Mouse (Mus musculus) left cerebral cortex, adult 2 months (tissue): Measurements from ENCODE around the gene Strip2. TPM values are rescaled to one million over a fixed set of nuclear protein-coding genes. Genes with fewer than 3 reads are reported as not detected.

Source experiments
- DNase-seq, 2 experiments: peaks; one replicate each; pipeline ENCODE4 v3.0.0; 2021 to 2022; ENCODE audit warnings: low spot score in 2 of 2, mixed read lengths in 1 of 2; ENCODE audit errors: extremely low spot score in 1 of 2
- H3K27ac ChIP-seq: fragments of 200-600 bp; 2 replicates; pipeline ENCODE4 v1.8.1; 2022
- H3K4me3 ChIP-seq: fragments of 200-600 bp; 2 replicates; pipeline ENCODE4 v1.8.1; 2022
- CTCF ChIP-seq: fragments of 200-600 bp; IDR thresholded peaks from 2 replicates; pipeline ENCODE4 v1.8.1; 2022; ENCODE audit warnings: antibody characterized with exemption, mild to moderate bottlenecking, moderate library complexity
- intact Hi-C: fragments of 180-260 bp; cut with DNase I; formaldehyde crosslinking; loops from one replicate; pipeline ENCODE4 v1.15.1; 2025
- long read RNA-seq, 2 experiments: library from polyadenylated mRNA; stranded (forward); transcript quantifications; one replicate each; pipeline ENCODE4 v2.0.0; 2021; ENCODE audit warnings: borderline mapping rate in 2 of 2
- total RNA-seq, 2 experiments: library from RNA; stranded (reverse); gene quantifications; 2 replicates each; pipeline ENCODE4 v1.2.3; 2021

Strip2 gene
- 10 to 100 TPM; 17.0 to 24.1 TPM for total RNA-seq
- long read RNA-seq, experiment 1, full-length matches to known transcripts, result 4 of 13 reads
- long read RNA-seq, experiment 1, partial matches to known transcripts, result 7 of 13 reads
- long read RNA-seq, experiment 1, other reads (novel, unspliced or antisense), result 2 of 13 reads
- long read RNA-seq, experiment 2, full-length matches to known transcripts, result 8 of 10 reads
- long read RNA-seq, experiment 2, partial matches to known transcripts, result 1 of 10 reads
- long read RNA-seq, experiment 2, other reads (novel, unspliced or antisense), result 1 of 10 reads

GRCm38 (mm10) chr6:29916530-29917382 lies at the start of gene Strip2:
Gene Strip2, plus strand, starts transcription at chr6:29917012.
- peak within 1 kb of the TSS; percentile 90 for H3K4me3 ChIP-seq
- no peak for TF ChIP-seq CTCF
- DNase-seq, result peak; percentile 91
- no peak within 1 kb of the TSS for H3K27ac ChIP-seq
- intact Hi-C loops, result loop anchor here (5.0 kb wide), 2 partner anchors 131 to 166 kb away; partner anchors contain the start of gene Nrf1

- TF ChIP-seq CTCF, result no peak
- H3K4me3 ChIP-seq, result no peak overlapping the region
- DNase-seq, result no peak
- intact Hi-C loops, result no loop called here
- no peak overlapping the region for H3K27ac ChIP-seq
These were observed 48.4 kb upstream of the Strip2 start for GRCm38 (mm10) chr6:29868341-29868895.

- Histone ChIP-seq H3K27ac (no peak overlapping the region), H3K4me3 (no peak overlapping the region)
- TF ChIP-seq CTCF, result no peak
- intact Hi-C loops, result no loop called here
- no peak for DNase-seq
These were observed 43.2 kb upstream of the Strip2 start for GRCm38 (mm10) chr6:29873654-29874053.

- Histone ChIP-seq H3K27ac (no peak overlapping the region), H3K4me3 (no peak overlapping the region)
- TF ChIP-seq CTCF, result no peak
- intact Hi-C loops, result no loop called here
- DNase-seq, result no peak
These were observed 41.2 kb upstream of the Strip2 start for GRCm38 (mm10) chr6:29875576-29875975.

GRCm38 (mm10) chr6:29876782-29877181 lies 40.0 kb upstream of the Strip2 start:
- no peak overlapping the region for H3K4me3 ChIP-seq
- no peak overlapping the region for H3K27ac ChIP-seq
- intact Hi-C loops, result no loop called here
- no peak for TF ChIP-seq CTCF
- DNase-seq, result no peak

- intact Hi-C loops, result no loop called here
- DNase-seq, result no peak
- Histone ChIP-seq H3K27ac (no peak overlapping the region), H3K4me3 (no peak overlapping the region)
- TF ChIP-seq CTCF, result no peak
These were observed 37.2 kb upstream of the Strip2 start for GRCm38 (mm10) chr6:29879579-29879978.

- no peak for TF ChIP-seq CTCF
- no peak overlapping the region for H3K27ac ChIP-seq
- intact Hi-C loops, result no loop called here
- no peak for DNase-seq
- no peak overlapping the region for H3K4me3 ChIP-seq
These were observed 36.0 kb upstream of the Strip2 start for GRCm38 (mm10) chr6:29880796-29881195.

GRCm38 (mm10) chr6:29881936-29882335 lies 34.9 kb upstream of the Strip2 start:
- intact Hi-C loops, result no loop called here
- no peak for TF ChIP-seq CTCF
- Histone ChIP-seq H3K27ac (no peak overlapping the region; the same call in 1 of the 2 replicates), H3K4me3 (no peak overlapping the region)
- DNase-seq, result no peak

- Histone ChIP-seq H3K27ac (no peak overlapping the region; the same call in 1 of the 2 replicates), H3K4me3 (no peak overlapping the region)
- no peak for TF ChIP-seq CTCF
- intact Hi-C loops, result no loop called here
- no peak for DNase-seq
These were observed 33.9 kb upstream of the Strip2 start for GRCm38 (mm10) chr6:29882870-29883269.

- peak overlapping the region; percentile 77; the same call in 1 of the 2 replicates for H3K27ac ChIP-seq
- peak; percentile 56 for DNase-seq
- intact Hi-C loops, result no loop called here
- TF ChIP-seq CTCF, result no peak
- no peak overlapping the region for H3K4me3 ChIP-seq
These were observed 25.7 kb upstream of the Strip2 start for GRCm38 (mm10) chr6:29891151-29891550.

- Histone ChIP-seq H3K27ac (no peak overlapping the region), H3K4me3 (no peak overlapping the region)
- DNase-seq, result no peak
- no peak for TF ChIP-seq CTCF
- intact Hi-C loops, result no loop called here
These were observed 19.8 kb upstream of the Strip2 start for GRCm38 (mm10) chr6:29896976-29897375.

GRCm38 (mm10) chr6:29901450-29901849 lies 15.4 kb upstream of the Strip2 start:
- no peak for TF ChIP-seq CTCF
- no peak overlapping the region for H3K4me3 ChIP-seq
- intact Hi-C loops, result no loop called here

More at GRCm38 (mm10) chr6:29901450-29901849, 15.4 kb upstream of the Strip2 start:
- no peak for DNase-seq
- no peak overlapping the region for H3K27ac ChIP-seq
